Mouse (Mus musculus) MEL (cell line): ENCODE results near the gene Hsd3b5. TPM values are rescaled to one million over a fixed set of nuclear protein-coding genes. Genes with fewer than 3 reads are reported as not detected.
"Not testable (repeated sequence)": the region's sequence is repeated elsewhere in the genome, so short reads cannot be mapped to it uniquely, and the experiment has no call there.

ENCODE experiments used
- DNase-seq: peaks from one replicate; pipeline ENCODE4 v3.0.0; 2011; ENCODE audit warnings: low read depth, low spot score
- H3K27ac ChIP-seq: 2 replicates; pipeline ENCODE4 v1.5.1; 2012; ENCODE audit warnings: low read depth, mild to moderate bottlenecking, control low read depth, low read length, moderate library complexity; ENCODE audit not compliant: control insufficient read depth
- H3K27me3 ChIP-seq, 2 experiments: fragments of 150-350 bp in 1 of 2; sonication (generic) in 1 of 2; 2 replicates each; pipeline ENCODE4 v1.6.1; 2012; ENCODE audit warnings: low read length in 2 of 2, mild to moderate bottlenecking in 2 of 2, improper control_type of control experiment in 1 of 2, moderate library complexity in 1 of 2; ENCODE audit not compliant: insufficient read depth in 2 of 2, control insufficient read depth in 1 of 2
- H3K36me3 ChIP-seq, 2 experiments: 2 replicates each; pipeline ENCODE4 v1.6.1; 2012 to 2014; ENCODE audit warnings: low read length in 2 of 2, improper control_type of control experiment in 1 of 2, inconsistent platforms in 1 of 2, mild to moderate bottlenecking in 1 of 2; ENCODE audit not compliant: insufficient read depth in 2 of 2, control insufficient read depth in 1 of 2
- H3K4me1 ChIP-seq, 2 experiments: fragments of 150-350 bp in 1 of 2; sonication (generic) in 1 of 2; 2 replicates each; pipeline ENCODE4 v1.6.1; 2012; ENCODE audit warnings: low read length in 2 of 2, improper control_type of control experiment in 1 of 2, mild to moderate bottlenecking in 1 of 2; ENCODE audit not compliant: insufficient read depth in 2 of 2, control insufficient read depth in 1 of 2
- H3K4me3 ChIP-seq, 2 experiments: fragments of 150-350 bp in 1 of 2; sonication (generic) in 1 of 2; 2 replicates each; pipeline ENCODE4 v1.5.1; 2012; ENCODE audit warnings: low read depth in 2 of 2, low read length in 2 of 2, mild to moderate bottlenecking in 2 of 2, moderate library complexity in 2 of 2, control low read depth in 1 of 2, improper control_type of control experiment in 1 of 2; ENCODE audit not compliant: control insufficient read depth in 1 of 2, insufficient read depth in 1 of 2
- H3K79me2 ChIP-seq: 2 replicates; pipeline ENCODE4 v1.6.1; 2012; ENCODE audit warnings: mild to moderate bottlenecking, low read length, moderate library complexity; ENCODE audit not compliant: control insufficient read depth, poor library complexity, insufficient read depth
- H3K9ac ChIP-seq: 2 replicates; pipeline ENCODE4 v1.6.1; 2012; ENCODE audit warnings: low read depth, mild to moderate bottlenecking, control low read depth, low read length, moderate library complexity; ENCODE audit not compliant: control insufficient read depth, poor library complexity, severe bottlenecking
- H3K9me3 ChIP-seq: fragments of 150-350 bp; sonication (generic); replicated peaks from 2 replicates; pipeline ENCODE4 v1.6.1; 2012; ENCODE audit warnings: mild to moderate bottlenecking, low read length, improper control_type of control experiment, moderate library complexity; ENCODE audit not compliant: insufficient read depth
- CHD1 ChIP-seq: IDR thresholded peaks from 2 replicates; pipeline ENCODE4 v1.6.1; 2012; ENCODE audit warnings: low read depth, mild to moderate bottlenecking, inconsistent platforms, low read length, improper control_type of control experiment
- CTCF ChIP-seq, 3 experiments: IDR thresholded peaks in 2 of 3; conservative IDR thresholded peaks in 1 of 3; 2 replicates each; pipeline ENCODE4 v1.5.1; 2011 to 2012; ENCODE audit warnings: low read length in 3 of 3, low read depth in 2 of 3, mild to moderate bottlenecking in 2 of 3, improper control_type of control experiment in 1 of 3, inconsistent platforms in 1 of 3, mixed read lengths in 1 of 3, moderate library complexity in 1 of 3; ENCODE audit not compliant: control insufficient read depth in 1 of 3, insufficient read depth in 1 of 3, poor library complexity in 1 of 3, severe bottlenecking in 1 of 3
- EP300 ChIP-seq, 2 experiments: IDR thresholded peaks; 2 replicates each; pipeline ENCODE4 v1.6.1; 2011; ENCODE audit warnings: improper control_type of control experiment in 2 of 2, low read length in 2 of 2, low read depth in 1 of 2, mild to moderate bottlenecking in 1 of 2
- ETS1 ChIP-seq: IDR thresholded peaks from 2 replicates; pipeline ENCODE4 v1.6.1; 2012; ENCODE audit warnings: low read depth, mild to moderate bottlenecking, inconsistent platforms, low read length, improper control_type of control experiment, moderate library complexity
- GABPA ChIP-seq: IDR thresholded peaks from 2 replicates; pipeline ENCODE4 v1.6.1; 2012; ENCODE audit warnings: low read depth, mild to moderate bottlenecking, inconsistent platforms, low read length, improper control_type of control experiment, moderate library complexity
- HCFC1 ChIP-seq: IDR thresholded peaks from 2 replicates; pipeline ENCODE4 v1.6.1; 2012; ENCODE audit warnings: low read depth, mild to moderate bottlenecking, inconsistent platforms, low read length, improper control_type of control experiment, moderate library complexity
- JUND ChIP-seq: IDR thresholded peaks from 2 replicates; pipeline ENCODE4 v1.6.1; 2011; ENCODE audit warnings: low read depth, mild to moderate bottlenecking, improper control_type of control experiment, low read length
- KAT2A ChIP-seq: conservative IDR thresholded peaks from 2 replicates; pipeline ENCODE4 v1.6.1; 2012; ENCODE audit warnings: low read depth, low read length, improper control_type of control experiment, inconsistent platforms
- MAFK ChIP-seq: IDR thresholded peaks from 2 replicates; pipeline ENCODE4 v1.6.1; 2011; ENCODE audit warnings: low read depth, mild to moderate bottlenecking, low read length, improper control_type of control experiment, borderline replicate concordance
- MAX ChIP-seq: IDR thresholded peaks from 2 replicates; pipeline ENCODE4 v1.6.1; 2011; ENCODE audit warnings: low read length, improper control_type of control experiment
- MAZ ChIP-seq: IDR thresholded peaks from 2 replicates; pipeline ENCODE4 v1.6.1; 2012; ENCODE audit warnings: low read depth, mild to moderate bottlenecking, inconsistent platforms, low read length, improper control_type of control experiment
- MEF2A ChIP-seq: IDR thresholded peaks from 2 replicates; pipeline ENCODE4 v1.6.1; 2014; ENCODE audit warnings: low read depth, mild to moderate bottlenecking, inconsistent platforms, low read length, improper control_type of control experiment; ENCODE audit not compliant: poor library complexity, insufficient replicate concordance, severe bottlenecking; ENCODE audit errors: extremely low read depth
- MXI1 ChIP-seq: IDR thresholded peaks from 2 replicates; pipeline ENCODE4 v1.6.1; 2011; ENCODE audit warnings: mild to moderate bottlenecking, low read depth, low read length, improper control_type of control experiment
- MYB ChIP-seq: IDR thresholded peaks from 2 replicates; pipeline ENCODE4 v1.6.1; 2011; ENCODE audit warnings: mild to moderate bottlenecking, low read depth, low read length, improper control_type of control experiment
- NRF1 ChIP-seq: IDR thresholded peaks from 2 replicates; pipeline ENCODE4 v1.6.1; 2014; ENCODE audit warnings: low read depth, mild to moderate bottlenecking, inconsistent platforms, low read length, improper control_type of control experiment, moderate library complexity; ENCODE audit not compliant: poor library complexity, insufficient read depth, severe bottlenecking
- POLR2A ChIP-seq, 2 experiments: IDR thresholded peaks; 2 replicates each; pipeline ENCODE4 v1.6.1; 2011 to 2012; ENCODE audit warnings: low read length in 2 of 2, mild to moderate bottlenecking in 2 of 2, control low read depth in 1 of 2, improper control_type of control experiment in 1 of 2, low read depth in 1 of 2, moderate library complexity in 1 of 2; ENCODE audit not compliant: control insufficient read depth in 1 of 2, insufficient read depth in 1 of 2, poor library complexity in 1 of 2
- POLR2AphosphoS5 ChIP-seq: IDR thresholded peaks from 2 replicates; pipeline ENCODE4 v1.6.1; 2012; ENCODE audit warnings: low read depth, borderline replicate concordance, mild to moderate bottlenecking, inconsistent platforms, low read length, moderate library complexity, mixed read lengths
- RAD21 ChIP-seq: IDR thresholded peaks from 2 replicates; pipeline ENCODE4 v1.6.1; 2011; ENCODE audit warnings: mild to moderate bottlenecking, low read depth, low read length, improper control_type of control experiment
- SMC3 ChIP-seq: IDR thresholded peaks from 2 replicates; pipeline ENCODE4 v1.6.1; 2011; ENCODE audit warnings: low read depth, low read length, improper control_type of control experiment
- USF1 ChIP-seq: IDR thresholded peaks from 2 replicates; pipeline ENCODE4 v1.6.1; 2014; ENCODE audit warnings: low read depth, mild to moderate bottlenecking, inconsistent platforms, low read length, improper control_type of control experiment, moderate library complexity
- ZKSCAN1 ChIP-seq: IDR thresholded peaks from 2 replicates; pipeline ENCODE4 v1.6.1; 2012; ENCODE audit warnings: low read depth, mild to moderate bottlenecking, inconsistent platforms, low read length, improper control_type of control experiment, moderate library complexity
- ZMIZ1 ChIP-seq: IDR thresholded peaks from 2 replicates; pipeline ENCODE4 v1.6.1; 2012; ENCODE audit warnings: low read depth, mild to moderate bottlenecking, inconsistent platforms, low read length, improper control_type of control experiment, moderate library complexity
- ZNF384 ChIP-seq: IDR thresholded peaks from 2 replicates; pipeline ENCODE4 v1.6.1; 2012; ENCODE audit warnings: low read depth, mild to moderate bottlenecking, inconsistent platforms, low read length, improper control_type of control experiment
- polyA plus RNA-seq, 2 experiments: library from polyadenylated mRNA; stranded (reverse) in 1 of 2; unstranded in 1 of 2; fragments of >175 nt in 1 of 2; fragments of >200 nt in 1 of 2; gene quantifications; 2 replicates each; pipeline versions ENCODE4 v1.2.1 to v1.2.4; 2012; ENCODE audit warnings: low replicate concordance in 2 of 2, low read depth in 1 of 2; ENCODE audit not compliant: insufficient read length in 2 of 2, insufficient read depth in 1 of 2, missing spikeins in 1 of 2
- total RNA-seq: library from RNA; depleted of rRNA; stranded (reverse); fragments of 300-350 nt; gene quantifications from 2 replicates; pipeline ENCODE4 v1.2.3, GENCODE M21; 2012

Gene Hsd3b5
- total and polyA plus RNA-seq, 3 experiments: not detected

DNA sequence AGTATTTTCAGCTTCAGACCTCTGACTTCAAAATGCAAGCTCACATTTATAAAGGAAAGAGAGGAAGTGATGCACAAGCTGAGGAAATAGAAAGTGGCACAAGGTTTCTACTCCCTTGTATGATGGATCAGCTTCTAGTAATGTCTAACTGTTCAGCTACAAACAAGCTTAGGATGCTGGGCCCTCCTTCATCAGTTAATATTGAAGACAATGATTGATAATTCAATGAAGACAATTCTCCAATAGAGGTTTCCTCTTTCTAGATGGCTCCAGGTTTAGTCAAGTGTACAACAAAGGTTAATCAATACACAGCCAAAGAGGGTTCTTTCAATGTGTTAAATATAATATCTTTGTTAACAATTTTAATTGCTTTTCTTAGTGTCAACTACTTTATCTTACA, 41.3 kb downstream of the Hsd3b5 start, which contains the start of gene Gm10681:
Gene Gm10681, minus strand, starts transcription at position 101 of the 400 bp plus-strand sequence.
- no peak within 1 kb of the TSS for H3K9ac ChIP-seq
- H3K9me3 ChIP-seq: no peaks in the 10 kb centered on the region
- no peaks in the 10 kb centered on the region for H3K79me2 ChIP-seq
- H3K4me3 ChIP-seq: no peak within 1 kb of the TSS
- TF ChIP-seq EP300 (IDR thresholded peaks at IDR 0.05; ENCODE audit: low read depth in 1 of 2, low read length in 2 of 2) (no peak), MAX (no peak), ZNF384 (no peak), GABPA (no peak), ETS1 (no peak), CHD1 (no peak)
- no peaks in the 10 kb centered on the region for H3K36me3 ChIP-seq
- DNase-seq: no peak
- H3K4me1 ChIP-seq: no peaks in the 10 kb centered on the region
- H3K27me3 ChIP-seq: no peaks in the 10 kb centered on the region
- no peak within 1 kb of the TSS for H3K27ac ChIP-seq

DNA sequence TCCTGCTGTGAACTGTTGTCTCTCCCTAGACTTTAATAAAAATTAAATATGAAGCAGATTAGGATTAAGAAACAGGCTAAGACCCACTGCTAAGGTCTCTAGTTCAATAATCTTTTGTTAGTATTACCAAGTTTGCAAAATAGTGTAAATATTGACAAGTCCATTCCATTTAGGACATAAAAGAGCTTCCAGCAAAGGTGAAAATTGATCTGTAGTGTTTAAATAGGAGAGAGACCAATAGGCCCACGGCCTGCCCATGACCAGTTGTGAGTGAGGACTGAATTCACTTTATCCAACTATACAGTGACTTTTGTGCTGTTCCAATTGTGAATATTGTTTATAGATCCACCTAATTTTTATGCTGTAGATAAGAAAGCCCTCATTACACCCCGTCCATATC, 42.3 kb downstream of the Hsd3b5 start:
- no peak for DNase-seq
- Histone ChIP-seq H3K27ac (no peak overlapping the region), H3K9ac (no peak overlapping the region), H3K79me2 (no peaks in the 10 kb centered on the region), H3K36me3 (no peaks in the 10 kb centered on the region), H3K27me3 (no peaks in the 10 kb centered on the region), H3K9me3 (no peaks in the 10 kb centered on the region), H3K4me3 (no peak overlapping the region), H3K4me1 (no peaks in the 10 kb centered on the region)
- no peak for TF ChIP-seq SMC3
- no peak for TF ChIP-seq GABPA
- no peak for TF ChIP-seq ZKSCAN1
- TF ChIP-seq MAFK: no peak
- no peak for TF ChIP-seq ZMIZ1
- no peak for TF ChIP-seq CHD1
- no peak for TF ChIP-seq JUND
- TF ChIP-seq HCFC1: no peak
- TF ChIP-seq POLR2AphosphoS5: no peak
- TF ChIP-seq POLR2A (IDR thresholded peaks at IDR 0.05; ENCODE audit: control insufficient read depth in 1 of 2, insufficient read depth in 1 of 2, low read depth in 1 of 2, low read length in 2 of 2, poor library complexity in 1 of 2): no peak
- no peak for TF ChIP-seq NRF1
- no peak for TF ChIP-seq MEF2A
- TF ChIP-seq MYB: no peak
- no peak for TF ChIP-seq MAZ
- TF ChIP-seq KAT2A: no peak
- no peak for TF ChIP-seq CTCF (IDR thresholded peaks at IDR 0.05 in 2 of 3, conservative IDR thresholded peaks at IDR 0.05 in 1 of 3; ENCODE audit: control insufficient read depth in 1 of 3, insufficient read depth in 1 of 3, low read depth in 2 of 3, low read length in 3 of 3, poor library complexity in 1 of 3, severe bottlenecking in 1 of 3)
- no peak for TF ChIP-seq MXI1
- TF ChIP-seq RAD21: no peak
- no peak for TF ChIP-seq USF1

DNA sequence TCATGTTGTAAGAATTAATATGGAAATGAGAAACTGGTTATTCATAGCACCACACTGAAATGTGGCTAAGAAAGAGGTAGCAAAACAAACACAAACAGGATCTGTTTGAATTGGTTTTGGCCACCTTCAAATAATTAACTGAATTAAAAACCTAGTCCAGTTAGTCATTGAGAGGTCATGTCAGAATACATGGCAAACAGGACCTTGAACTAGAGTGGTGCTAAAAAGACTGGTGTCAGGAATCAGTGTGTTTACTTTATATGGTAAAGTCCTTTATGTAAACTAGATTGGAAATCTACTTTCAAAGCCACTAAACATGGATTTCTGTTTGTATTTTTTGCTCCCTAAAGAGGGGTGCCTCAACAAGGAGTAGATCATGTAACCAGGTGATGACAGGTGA, 47.4 kb downstream of the Hsd3b5 start:
- H3K9ac ChIP-seq, H3K79me2 ChIP-seq, H3K4me3 ChIP-seq, H3K27me3 ChIP-seq, H3K36me3 ChIP-seq, H3K27ac ChIP-seq, H3K4me1 ChIP-seq, H3K9me3 ChIP-seq, DNase-seq: not testable (repeated sequence)

DNA sequence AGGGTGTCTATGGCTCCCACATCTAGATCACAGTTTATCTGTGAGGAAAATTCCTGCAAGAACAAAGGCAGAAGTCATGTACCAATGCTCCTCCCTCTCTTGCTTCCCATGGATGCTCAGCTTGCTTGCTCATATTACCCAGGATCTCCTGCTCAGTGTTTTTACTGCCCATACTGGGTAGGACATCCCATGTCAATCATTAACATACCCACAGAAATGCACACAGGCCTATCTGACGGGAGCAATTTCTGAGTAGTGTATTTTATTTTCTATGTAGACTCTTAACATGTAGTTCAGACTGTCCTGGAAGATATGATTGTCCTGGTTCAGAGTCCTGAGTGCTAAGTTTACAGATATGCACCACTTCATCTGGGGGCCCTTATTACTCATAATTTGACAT, 47.9 kb downstream of the Hsd3b5 start:
- DNase-seq, H3K79me2 ChIP-seq, H3K27me3 ChIP-seq, H3K9me3 ChIP-seq, H3K36me3 ChIP-seq, H3K4me3 ChIP-seq, H3K9ac ChIP-seq, H3K4me1 ChIP-seq, H3K27ac ChIP-seq: not testable (repeated sequence)
